Mouse (Mus musculus) thymus, postnatal 10 days (tissue): ENCODE results near the gene Gpr150.

ENCODE experiments used
- DNase-seq, 2 experiments: peaks; one replicate each; pipeline ENCODE4 v3.0.0; 2021; ENCODE audit warnings: low spot score in 2 of 2

The Gpr150 gene

DNA sequence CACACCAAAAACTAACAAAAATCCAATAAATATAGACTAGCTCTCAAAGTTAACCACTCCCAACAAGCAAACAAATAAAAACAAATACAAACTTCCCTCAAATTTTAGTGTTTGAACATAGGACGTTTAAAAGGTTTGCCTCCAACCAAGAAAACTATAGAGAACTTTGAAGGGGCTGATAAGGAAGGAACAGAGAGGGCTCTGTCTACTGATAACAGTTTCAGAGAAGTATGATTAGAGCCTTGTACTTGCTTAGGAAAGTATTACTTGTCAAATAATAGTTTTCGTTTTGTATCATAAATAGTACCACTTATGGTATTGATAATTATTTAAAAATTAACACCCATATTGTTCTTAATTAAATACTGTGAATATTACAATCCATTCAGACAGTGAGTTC lies 42.3 kb downstream of the Gpr150 start:
- no peak for DNase-seq
